Mouse (Mus musculus): ENCODE results near the gene Olfr118.

- TF ChIP-seq CTCF (IDR thresholded peaks at IDR 0.05; ENCODE audit: control insufficient read depth, insufficient read depth, insufficient read length) (no peak), USF1 (IDR thresholded peaks at IDR 0.05; ENCODE audit: low read depth) (no peak), MAX (IDR thresholded peaks at IDR 0.05) (no peak), MYOG (IDR thresholded peaks at IDR 0.05; ENCODE audit: control insufficient read depth, extremely low read depth, insufficient read length) (no peak), CEBPB (IDR thresholded peaks at IDR 0.05; ENCODE audit: low read depth) (no peak), FOSL1 (IDR thresholded peaks at IDR 0.05; ENCODE audit: insufficient read depth, low read length, poor library complexity, severe bottlenecking) (no peak), MYOD1 (IDR thresholded peaks at IDR 0.05; ENCODE audit: control insufficient read depth, insufficient read length, low read depth) (no peak)
Measured at GRCm38 (mm10) chr17:37663682-37664081, 3.1 kb upstream of the Olfr118 start, which contains the start of gene Olfr117.
